Mouse (Mus musculus) Muller cell, postnatal 12 days (primary cell): ENCODE measurements around the gene St7.

Source experiments
- DNase-seq: peaks from one replicate; pipeline ENCODE4 v3.0.0-alpha.2; 2015; ENCODE audit errors: inconsistent ontology term

St7 gene

GRCm38 (mm10) chr6:17898539-17898938 lies 205.8 kb downstream of the St7 start:
- DNase-seq = no peak

GRCm38 (mm10) chr6:17903355-17903754 lies 210.6 kb downstream of the St7 start:
- no peak for DNase-seq

GRCm38 (mm10) chr6:17905776-17906175 lies 213.0 kb downstream of the St7 start:
- DNase-seq = no peak

- DNase-seq = peak; percentile 80
Observed at GRCm38 (mm10) chr6:17906289-17906688, 213.6 kb downstream of the St7 start.

GRCm38 (mm10) chr6:17912312-17912711 lies 219.6 kb downstream of the St7 start:
- DNase-seq = no peak

- no peak for DNase-seq
Observed at GRCm38 (mm10) chr6:17912825-17913224, 220.1 kb downstream of the St7 start.

- no peak for DNase-seq
Observed at GRCm38 (mm10) chr6:17913315-17913714, 220.6 kb downstream of the St7 start.

- no peak for DNase-seq
Observed at GRCm38 (mm10) chr6:17914300-17914699, 221.6 kb downstream of the St7 start.

GRCm38 (mm10) chr6:17917233-17917632 lies 224.5 kb downstream of the St7 start:
- DNase-seq = no peak

- DNase-seq = no peak
Observed at GRCm38 (mm10) chr6:17922180-17922579, 229.4 kb downstream of the St7 start.

- peak; percentile 77 for DNase-seq
Observed at GRCm38 (mm10) chr6:17922967-17923366, 230.2 kb downstream of the St7 start.

GRCm38 (mm10) chr6:17923370-17923769 lies 230.6 kb downstream of the St7 start:
- peak; percentile 93 for DNase-seq

- no peak for DNase-seq
Observed at GRCm38 (mm10) chr6:17923894-17924505, 231.3 kb downstream of the St7 start.

- no peak for DNase-seq
Observed at GRCm38 (mm10) chr6:17925267-17925666, 232.5 kb downstream of the St7 start.

- no peak for DNase-seq
Observed at GRCm38 (mm10) chr6:17927746-17928145, 235.0 kb downstream of the St7 start.

GRCm38 (mm10) chr6:17931187-17931586 lies 238.5 kb downstream of the St7 start:
- DNase-seq = no peak

GRCm38 (mm10) chr6:17931835-17932234 lies 239.1 kb downstream of the St7 start:
- DNase-seq = no peak

- DNase-seq = no peak
Observed at GRCm38 (mm10) chr6:17932806-17933205, 240.1 kb downstream of the St7 start.

- DNase-seq = peak; percentile 12
Observed at GRCm38 (mm10) chr6:17938631-17939346, 246.1 kb downstream of the St7 start.

GRCm38 (mm10) chr6:17941916-17942315 lies 249.2 kb downstream of the St7 start:
- DNase-seq = no peak

GRCm38 (mm10) chr6:17942344-17942743 lies 249.6 kb downstream of the St7 start:
- no peak for DNase-seq

GRCm38 (mm10) chr6:17943877-17944617 lies 251.3 kb downstream of the St7 start:
- DNase-seq = no peak

- no peak for DNase-seq
Observed at GRCm38 (mm10) chr6:17946456-17946855, 253.7 kb downstream of the St7 start.
